Mouse (Mus musculus) hindbrain, postnatal 0 days (tissue): ENCODE results near the gene B3gnt3. TPM values are rescaled to one million over a fixed set of nuclear protein-coding genes. Genes with fewer than 3 reads are reported as not detected.

ENCODE experiments used
- ATAC-seq: fragments of 200-750 bp; cut with Nextera tagmentation; 2 replicates; pipeline ENCODE4 v1.8.0; 2017; ENCODE audit warnings: mild to moderate bottlenecking, moderate TSS enrichment, moderate library complexity
- DNase-seq: peaks from one replicate; pipeline ENCODE4 v3.0.0-alpha.2; 2015; ENCODE audit warnings: low spot score
- H3K27ac ChIP-seq: fragments of 300-500 bp; sonication (generic); 2 replicates; pipeline ENCODE4 v1.5.1; 2014; ENCODE audit warnings: mild to moderate bottlenecking
- H3K27me3 ChIP-seq: fragments of 300-500 bp; sonication (generic); 2 replicates; pipeline ENCODE4 v1.6.1; 2014; ENCODE audit warnings: low read length, mixed read lengths; ENCODE audit not compliant: insufficient read depth
- H3K36me3 ChIP-seq: fragments of 300-500 bp; sonication (generic); 2 replicates; pipeline ENCODE4 v1.6.1; 2014; ENCODE audit warnings: low read length, mixed read lengths; ENCODE audit not compliant: insufficient read depth
- H3K4me1 ChIP-seq: fragments of 300-500 bp; sonication (generic); 2 replicates; pipeline ENCODE4 v1.6.1; 2014; ENCODE audit warnings: antibody characterized with exemption, low read length, mixed read lengths; ENCODE audit not compliant: insufficient read depth
- H3K4me2 ChIP-seq: fragments of 300-500 bp; sonication (generic); 2 replicates; pipeline ENCODE4 v1.6.1; 2014; ENCODE audit warnings: low read depth, mild to moderate bottlenecking, low read length, moderate library complexity, mixed read lengths
- H3K4me3 ChIP-seq: fragments of 300-500 bp; sonication (generic); 2 replicates; pipeline ENCODE4 v1.5.1; 2014; ENCODE audit warnings: low read length
- H3K9ac ChIP-seq: fragments of 300-500 bp; sonication (generic); replicated peaks from 2 replicates; pipeline ENCODE4 v1.6.1; 2014; ENCODE audit warnings: mild to moderate bottlenecking, low read length, moderate library complexity, mixed read lengths
- H3K9me3 ChIP-seq: fragments of 300-500 bp; sonication (generic); 2 replicates; pipeline ENCODE4 v1.6.1; 2016; ENCODE audit warnings: low read length, mixed read lengths
- CTCF ChIP-seq: IDR thresholded peaks from 2 replicates; pipeline ENCODE4 v1.5.1; 2016; ENCODE audit warnings: antibody characterized with exemption, control low read depth, low read depth
- WGBS: fragments of 180-500 bp; shearing (Covaris S2); extraction: QIAGEN DNeasy Blood & Tissue Kit; methylation state at CpG from one replicate; pipeline ENCODE4 v1.1.7; 2014; 5-methylcytosine and 5-hydroxymethylcytosine counted together
- polyA plus RNA-seq: library from polyadenylated mRNA; unstranded; fragments of >200 nt; fragmentation: Nextera tagmentation; extraction: Ambion mirVana; gene quantifications from 2 replicates; pipeline ENCODE4 v1.2.1, GENCODE M21; 2015
- total RNA-seq: library from RNA; depleted of rRNA; stranded (reverse); fragments of >200 nt; gene quantifications from 2 replicates; pipeline ENCODE4 v1.2.3, GENCODE M21; 2014

Gene B3gnt3
- total and polyA plus RNA-seq, 2 experiments from 2014 or later = 0.42 to 0.60 TPM

DNA sequence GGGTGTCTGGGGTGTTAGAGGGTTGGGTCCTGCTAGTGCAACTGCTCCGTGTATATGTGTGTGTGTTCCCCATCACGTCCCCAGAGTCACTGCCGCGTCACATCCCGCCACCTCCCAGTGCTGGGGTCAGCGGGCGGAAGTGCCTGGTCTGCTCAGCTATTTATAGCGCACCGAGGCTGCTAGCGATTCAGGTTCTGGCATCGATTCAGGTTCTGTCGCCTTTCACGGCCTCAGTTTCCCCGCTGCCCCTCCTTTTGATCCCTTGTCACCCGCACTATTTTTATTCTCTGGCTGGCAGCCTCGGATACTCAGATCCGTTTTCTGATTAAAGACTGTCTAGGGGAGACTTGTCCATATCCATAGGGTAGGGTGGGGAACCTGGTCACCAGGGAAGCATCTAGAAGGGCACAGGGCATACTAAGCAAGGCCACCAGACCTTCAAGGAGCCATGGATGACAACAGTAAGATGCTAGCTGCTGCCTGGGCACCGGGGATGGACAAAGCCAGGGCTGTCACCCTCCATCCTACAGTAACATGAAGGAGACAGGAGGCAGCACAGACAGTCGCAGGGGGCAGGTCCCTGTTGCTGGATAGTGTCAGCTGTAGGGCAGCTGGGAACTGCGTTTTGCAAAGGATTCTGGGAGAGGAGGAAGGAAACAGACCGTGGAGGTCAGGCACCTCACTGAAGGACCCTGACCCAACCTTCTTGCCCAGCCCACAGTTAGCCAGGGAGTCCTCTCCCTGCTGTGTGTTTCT lies 33.2 kb downstream of the B3gnt3 start:
- H3K27me3 ChIP-seq = no peaks in the 10 kb centered on the region
- 4% methylated on average over 21 of the region's 21 CpGs for WGBS
- H3K4me3 ChIP-seq = peak overlapping the region; percentile 6; the same call in 1 of the 2 replicates
- DNase-seq (peak; percentile 49), ATAC-seq (no peak)
- H3K36me3 ChIP-seq = peaks cover 4% of the 10 kb centered on the region; the same call in 1 of the 2 replicates
- H3K27ac ChIP-seq = no peak overlapping the region
- H3K4me2 ChIP-seq = peak overlapping the region; percentile 39
- peaks cover 33% of the 10 kb centered on the region for H3K4me1 ChIP-seq
- TF ChIP-seq CTCF = no peak
- no peaks in the 10 kb centered on the region for H3K9me3 ChIP-seq
- 0 out of 2 replicates have a peak overlapping the region, but pooled peaks have one; percentile 2 for H3K9ac ChIP-seq

DNA sequence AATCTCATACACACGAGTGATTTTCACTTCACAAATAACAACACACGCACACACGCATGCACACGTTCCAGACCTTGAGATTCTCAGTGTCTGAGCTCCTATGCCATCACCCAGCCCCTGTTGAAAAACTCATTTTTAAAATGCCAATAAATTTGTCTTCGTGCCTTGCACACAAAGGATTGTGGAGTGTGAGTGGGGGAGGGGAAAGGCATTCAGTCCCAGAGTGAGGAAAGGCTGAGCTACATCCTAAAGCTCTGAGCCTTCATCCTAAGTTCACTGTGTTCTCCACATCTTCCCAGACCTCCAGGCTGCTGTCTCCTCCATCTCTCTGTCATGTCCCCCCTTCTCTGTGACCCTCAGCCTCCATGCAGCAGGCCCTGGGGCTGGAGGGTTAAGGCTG lies 34.3 kb downstream of the B3gnt3 start:
- ATAC-seq (no peak), DNase-seq (peak; percentile 43)
- Histone ChIP-seq H3K4me1 (peaks cover 33% of the 10 kb centered on the region), H3K27me3 (no peaks in the 10 kb centered on the region), H3K9me3 (no peaks in the 10 kb centered on the region), H3K9ac (0 out of 2 replicates have a peak overlapping the region, but pooled peaks have one; percentile 4), H3K4me3 (no peak overlapping the region), H3K27ac (no peak overlapping the region; the same call in 1 of the 2 replicates), H3K4me2 (no peak overlapping the region; the same call in 1 of the 2 replicates), H3K36me3 (peaks cover 12% of the 10 kb centered on the region; the same call in 1 of the 2 replicates)
- 35% methylated on average over 5 of the region's 5 CpGs for WGBS
- TF ChIP-seq CTCF = no peak

DNA sequence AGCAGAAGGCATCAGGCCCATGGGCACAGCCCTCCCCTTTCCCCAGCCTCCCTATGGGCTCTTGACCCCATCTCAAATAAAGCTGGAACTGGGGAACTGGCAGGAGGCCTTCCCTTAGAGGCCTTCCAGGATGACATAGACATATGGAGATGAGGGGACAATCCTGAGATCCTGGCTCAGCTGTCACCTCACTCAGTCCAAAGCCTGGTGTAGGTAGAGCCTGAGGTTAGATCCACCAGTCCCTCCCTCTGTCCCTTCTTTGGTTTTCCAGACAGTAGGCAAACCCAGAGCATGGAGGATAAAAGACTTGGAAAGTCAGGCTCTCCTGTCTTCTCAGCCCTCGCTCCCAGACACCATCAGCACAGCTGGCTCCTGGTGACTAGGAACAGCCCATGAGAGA lies 34.7 kb downstream of the B3gnt3 start:
- Histone ChIP-seq H3K4me1 (peaks cover 29% of the 10 kb centered on the region), H3K27ac (no peak overlapping the region; the same call in 1 of the 2 replicates), H3K9ac (no peak overlapping the region), H3K9me3 (no peaks in the 10 kb centered on the region), H3K4me3 (no peak overlapping the region), H3K36me3 (peaks cover 12% of the 10 kb centered on the region; the same call in 1 of the 2 replicates), H3K27me3 (no peaks in the 10 kb centered on the region), H3K4me2 (no peak overlapping the region)
- DNase-seq (no peak), ATAC-seq (no peak)
- WGBS = 20% methylated on average over 1 of the region's 1 CpGs
- TF ChIP-seq CTCF = no peak

DNA sequence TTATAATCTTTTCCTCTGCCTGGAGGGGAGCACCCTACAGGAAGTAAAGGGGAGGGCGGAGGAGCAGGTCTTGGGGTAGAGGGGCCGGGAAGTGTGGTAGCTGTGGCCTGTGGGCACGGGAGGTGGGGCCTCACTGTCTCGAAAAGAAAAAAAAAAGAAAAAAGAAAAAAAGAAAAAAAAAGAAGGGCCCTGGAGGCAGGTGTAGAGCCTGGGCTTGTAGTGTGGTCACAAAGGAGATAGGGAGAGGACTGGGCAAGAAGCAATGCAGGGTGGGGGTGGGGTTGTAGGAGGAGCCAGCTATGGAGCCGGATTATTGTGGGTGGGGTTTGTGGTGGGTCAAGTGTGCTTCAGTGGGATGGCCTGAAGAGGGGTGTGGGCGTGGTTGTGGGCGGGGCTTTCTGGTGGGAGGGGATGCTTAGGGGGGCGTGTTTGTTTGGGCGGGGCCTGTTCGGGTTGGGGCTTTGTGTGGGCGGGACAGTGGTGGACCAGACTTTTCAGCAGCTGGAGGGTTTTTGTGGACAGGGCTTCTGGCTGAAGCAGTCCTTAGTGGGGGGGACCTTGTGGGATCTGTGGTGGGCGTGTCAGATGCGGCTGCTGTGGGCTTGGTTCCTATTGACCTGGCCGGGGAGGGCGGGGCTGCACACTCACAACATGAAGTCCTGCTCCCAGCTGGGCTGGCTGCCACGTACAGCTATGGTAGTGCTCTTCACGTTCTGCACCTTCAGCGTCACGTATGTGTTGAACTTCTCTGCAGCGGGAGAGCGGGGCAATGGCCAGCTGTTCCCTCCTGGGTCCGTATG lies 36.1 kb downstream of the B3gnt3 start:
- no peak for TF ChIP-seq CTCF
- Histone ChIP-seq H3K4me2 (0 out of 2 replicates have a peak overlapping the region, but pooled peaks have one; percentile 21), H3K27ac (no peak overlapping the region), H3K27me3 (no peaks in the 10 kb centered on the region), H3K36me3 (peaks cover 12% of the 10 kb centered on the region; the same call in 1 of the 2 replicates), H3K4me1 (peaks cover 28% of the 10 kb centered on the region), H3K9me3 (no peaks in the 10 kb centered on the region), H3K4me3 (no peak overlapping the region), H3K9ac (no peak overlapping the region; the same call in 1 of the 2 replicates)
- ATAC-seq = no peak
- peak; percentile 54 for DNase-seq
- 9% methylated on average over 21 of the region's 22 CpGs for WGBS

DNA sequence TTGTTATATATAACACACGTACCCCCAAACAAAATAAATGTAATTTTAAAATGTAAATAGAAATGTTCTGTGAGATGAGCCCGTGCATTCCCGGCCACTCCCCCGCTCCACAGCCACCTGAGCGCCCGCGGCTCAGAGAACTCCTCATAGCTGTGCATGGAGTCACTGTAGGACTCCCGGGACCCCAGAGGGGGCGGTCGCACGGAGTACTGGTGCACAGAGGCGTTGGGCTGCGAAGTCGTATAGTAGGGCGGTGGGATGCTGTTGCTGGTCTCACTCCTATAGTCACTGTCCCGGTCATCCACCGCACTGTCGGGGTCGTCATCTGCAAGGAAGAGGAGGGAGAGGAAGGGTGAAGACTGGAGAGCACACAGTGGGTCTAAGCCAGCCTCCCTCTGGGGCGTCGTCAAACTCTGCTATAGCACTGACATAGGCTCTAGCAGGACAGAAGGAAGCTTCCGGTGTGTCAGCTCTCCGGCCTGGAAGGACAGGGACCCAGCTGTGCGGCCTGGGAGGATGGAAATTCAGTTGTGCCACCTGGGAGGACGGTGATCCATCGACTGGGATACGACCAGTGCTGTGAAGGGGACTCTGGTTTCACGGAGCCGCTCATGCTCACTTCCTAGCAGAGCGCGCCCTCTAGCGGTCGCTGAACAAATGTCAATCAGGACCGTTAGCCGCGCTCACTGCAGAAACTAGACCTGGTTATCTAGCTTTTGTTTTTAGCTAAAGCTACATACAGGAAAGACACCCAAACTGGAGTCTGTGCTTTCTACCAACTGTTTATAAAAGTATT lies 41.1 kb downstream of the B3gnt3 start:
- no peak overlapping the region for H3K4me2 ChIP-seq
- TF ChIP-seq CTCF = peak; percentile 97
- 10% methylated on average over 36 of the region's 36 CpGs for WGBS

DNA sequence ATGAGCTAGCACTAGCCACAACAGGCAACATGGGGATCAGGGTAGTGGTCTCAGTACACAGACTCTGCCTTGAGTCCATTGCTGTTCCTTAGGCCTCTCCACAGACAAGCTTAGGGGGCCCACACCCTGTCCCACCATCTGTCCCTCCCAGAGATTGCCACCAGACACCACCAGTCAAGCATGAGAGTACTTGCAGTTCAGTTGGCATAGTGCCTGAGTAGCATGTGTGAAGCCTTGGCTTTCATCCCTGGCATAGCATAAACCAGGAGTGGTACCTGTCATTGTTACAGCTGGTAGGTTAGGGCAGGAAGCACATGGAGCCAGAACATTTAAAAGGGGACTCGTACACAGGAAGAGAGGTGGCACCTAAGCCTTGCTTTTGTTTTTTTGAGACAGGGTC lies 41.8 kb downstream of the B3gnt3 start:
- Histone ChIP-seq H3K27me3 (peaks cover 7% of the 10 kb centered on the region; the same call in 1 of the 2 replicates), H3K9ac (no peak overlapping the region), H3K4me1 (no peaks in the 10 kb centered on the region), H3K36me3 (peaks cover 17% of the 10 kb centered on the region; the same call in 1 of the 2 replicates), H3K27ac (peak overlapping the region; percentile 20; the same call in 1 of the 2 replicates), H3K9me3 (no peaks in the 10 kb centered on the region), H3K4me2 (no peak overlapping the region), H3K4me3 (no peak overlapping the region)
- no peak for TF ChIP-seq CTCF
- 37% methylated on average over 1 of the region's 1 CpGs for WGBS
- DNase-seq (peak; percentile 86), ATAC-seq (peak; percentile 50)

More for the DNA sequence above, 41.1 kb downstream of the B3gnt3 start:
- ATAC-seq (peak; percentile 61), DNase-seq (peak; percentile 95)
- Histone ChIP-seq H3K36me3 (peaks cover 17% of the 10 kb centered on the region; the same call in 1 of the 2 replicates), H3K4me1 (0 out of 2 replicates have a peak, but pooled peaks cover under 1% of the 10 kb centered on the region), H3K4me3 (no peak overlapping the region), H3K9ac (no peak overlapping the region), H3K9me3 (no peaks in the 10 kb centered on the region), H3K27me3 (peaks cover 7% of the 10 kb centered on the region; the same call in 1 of the 2 replicates), H3K27ac (peak overlapping the region; percentile 20; the same call in 1 of the 2 replicates)
